Mouse (Mus musculus) kidney, postnatal 0 days (tissue): ENCODE measurements around the gene Abhd16a. TPM values are rescaled to one million over a fixed set of nuclear protein-coding genes. Genes with fewer than 3 reads are reported as not detected.

Source experiments
- ATAC-seq: fragments of 200-750 bp; cut with Nextera tagmentation; replicated peaks from 2 replicates; pipeline ENCODE4 v1.8.0; 2017; ENCODE audit warnings: low read depth, moderate number of reproducible peaks, moderate TSS enrichment, moderate library complexity; ENCODE audit not compliant: low FRiP score
- DNase-seq: peaks from one replicate; pipeline ENCODE4 v3.0.0-alpha.2; 2016; ENCODE audit warnings: low spot score
- H3K27ac ChIP-seq: fragments of 300-500 bp; sonication (generic); 2 replicates; pipeline ENCODE4 v1.5.1; 2014; ENCODE audit warnings: mild to moderate bottlenecking
- H3K27me3 ChIP-seq: fragments of 300-500 bp; sonication (generic); 2 replicates; pipeline ENCODE4 v1.6.1; 2014; ENCODE audit warnings: low read length, mixed read lengths; ENCODE audit not compliant: insufficient read depth
- H3K36me3 ChIP-seq: fragments of 300-500 bp; sonication (generic); 2 replicates; pipeline ENCODE4 v1.6.1; 2014; ENCODE audit warnings: low read length, mixed read lengths; ENCODE audit not compliant: insufficient read depth
- H3K4me1 ChIP-seq: fragments of 300-500 bp; sonication (generic); replicated peaks from 2 replicates; pipeline ENCODE4 v1.6.1; 2014; ENCODE audit warnings: antibody characterized with exemption, low read length, mixed read lengths; ENCODE audit not compliant: insufficient read depth
- H3K4me2 ChIP-seq: fragments of 300-500 bp; sonication (generic); 2 replicates; pipeline ENCODE4 v1.6.1; 2014; ENCODE audit warnings: mild to moderate bottlenecking, low read length, moderate library complexity, mixed read lengths
- H3K4me3 ChIP-seq: fragments of 300-500 bp; sonication (generic); replicated peaks from 2 replicates; pipeline ENCODE4 v1.5.1; 2014; ENCODE audit warnings: low read depth, low read length
- H3K9ac ChIP-seq: fragments of 300-500 bp; sonication (generic); 2 replicates; pipeline ENCODE4 v1.6.1; 2014; ENCODE audit warnings: low read depth, low read length
- H3K9me3 ChIP-seq: fragments of 300-500 bp; sonication (generic); replicated peaks from 2 replicates; pipeline ENCODE4 v1.6.1; 2016; ENCODE audit warnings: low read length, inconsistent platforms, mixed read lengths
- CTCF ChIP-seq: IDR thresholded peaks from 2 replicates; pipeline ENCODE4 v1.5.1; 2016; ENCODE audit warnings: antibody characterized with exemption, low read depth, mild to moderate bottlenecking, moderate library complexity
- WGBS: fragments of 180-500 bp; shearing (Covaris S2); extraction: QIAGEN DNeasy Blood & Tissue Kit; methylation state at CpG from one replicate; pipeline ENCODE4 v1.1.7; 2014; 5-methylcytosine and 5-hydroxymethylcytosine counted together
- polyA plus RNA-seq: library from polyadenylated mRNA; unstranded; fragments of >200 nt; fragmentation: Nextera tagmentation; extraction: Ambion mirVana; gene quantifications from 2 replicates; pipeline ENCODE4 v1.2.1, GENCODE M21; 2015

Abhd16a gene
- 109 and 113 TPM in 2 replicates for polyA plus RNA-seq

- 4% methylated on average over 49 of the region's 67 CpGs for WGBS
- Histone ChIP-seq H3K9me3 (no peaks in the 10 kb centered on the region), H3K4me2 (peak within 1 kb of the TSS; percentile 62), H3K4me1 (peaks cover 7% of the 10 kb centered on the region; the same call in 1 of the 2 replicates), H3K4me3 (peak within 1 kb of the TSS; percentile 62), H3K27ac (peak within 1 kb of the TSS; percentile 97), H3K36me3 (peaks cover 13% of the 10 kb centered on the region; the same call in 1 of the 2 replicates), H3K27me3 (no peaks in the 10 kb centered on the region), H3K9ac (peak within 1 kb of the TSS; percentile 93)
- TF ChIP-seq CTCF = 0 out of 2 replicates have a peak, but pooled peaks have one; percentile 32
- ATAC-seq (peak; percentile 94), DNase-seq (peak; percentile 96)
Measured at GRCm38 (mm10) chr17:35088825-35089644, at the start of gene Abhd16a. Gene Abhd16a (plus strand): TSS chr17:35089263.

- Histone ChIP-seq H3K4me1 (peaks cover 24% of the 10 kb centered on the region), H3K27me3 (no peaks in the 10 kb centered on the region), H3K9ac (no peak overlapping the region), H3K4me3 (no peak overlapping the region), H3K27ac (peak overlapping the region; percentile 37; the same call in 1 of the 2 replicates), H3K9me3 (no peaks in the 10 kb centered on the region), H3K4me2 (no peak overlapping the region), H3K36me3 (no peaks in the 10 kb centered on the region)
- TF ChIP-seq CTCF = no peak
- WGBS = 74% methylated on average over 4 of the region's 4 CpGs
- ATAC-seq (no peak), DNase-seq (no peak)
Measured at GRCm38 (mm10) chr17:35043794-35044193, 45.3 kb upstream of the Abhd16a start.

GRCm38 (mm10) chr17:35044904-35045806 lies 43.9 kb upstream of the Abhd16a start:
- H3K27me3 ChIP-seq = no peaks in the 10 kb centered on the region
- H3K36me3 ChIP-seq = no peaks in the 10 kb centered on the region
- no peak for ATAC-seq
- peaks cover 32% of the 10 kb centered on the region for H3K4me1 ChIP-seq
- no peaks in the 10 kb centered on the region for H3K9me3 ChIP-seq
- 70% methylated on average over 7 of the region's 7 CpGs for WGBS
- H3K9ac ChIP-seq = peak overlapping the region; percentile 78; the same call in 1 of the 2 replicates
- TF ChIP-seq CTCF = no peak
- H3K27ac ChIP-seq = peak overlapping the region; percentile 88
- no peak overlapping the region for H3K4me3 ChIP-seq
- no peak for DNase-seq
- H3K4me2 ChIP-seq = peak overlapping the region; percentile 96

- Histone ChIP-seq H3K27ac (peak overlapping the region; percentile 88), H3K9ac (peak overlapping the region; percentile 78), H3K9me3 (no peaks in the 10 kb centered on the region), H3K4me2 (peak overlapping the region; percentile 96), H3K4me3 (peak overlapping the region; percentile 50), H3K4me1 (peaks cover 32% of the 10 kb centered on the region), H3K36me3 (no peaks in the 10 kb centered on the region), H3K27me3 (no peaks in the 10 kb centered on the region)
- TF ChIP-seq CTCF = no peak
- ATAC-seq (peak; percentile 59), DNase-seq (peak; percentile 18)
- WGBS = 2% methylated on average over 48 of the region's 48 CpGs
Measured at GRCm38 (mm10) chr17:35045807-35046680, 43.0 kb upstream of the Abhd16a start.

GRCm38 (mm10) chr17:35046681-35047455 lies 42.2 kb upstream of the Abhd16a start, which contains the start of gene Msh5:
Gene Msh5 (minus strand): TSS chr17:35046745.
- H3K4me1 ChIP-seq = peaks cover 32% of the 10 kb centered on the region

More at GRCm38 (mm10) chr17:35046681-35047455, 42.2 kb upstream of the Abhd16a start, which contains the start of gene Msh5:
- peak; percentile 96 for ATAC-seq
- Histone ChIP-seq H3K9me3 (no peaks in the 10 kb centered on the region), H3K4me2 (peak within 1 kb of the TSS; percentile 96), H3K36me3 (no peaks in the 10 kb centered on the region), H3K27ac (peak within 1 kb of the TSS; percentile 98), H3K4me3 (peak within 1 kb of the TSS; percentile 50), H3K27me3 (no peaks in the 10 kb centered on the region), H3K9ac (peak within 1 kb of the TSS; percentile 78)
- TF ChIP-seq CTCF = no peak
- WGBS = 2% methylated on average over 33 of the region's 33 CpGs
- peak; percentile 99 for DNase-seq
